28 mouse cellular contexts compared by ENCODE assay signal in genomic region chr7:34159167-34159566, GRCm38 (mm10). TPM values are rescaled to one million over a fixed set of nuclear protein-coding genes. Genes with fewer than 3 reads are reported as not detected.
DNase-seq lines count a peak whose midpoint lies in the region; ATAC-seq and TF ChIP-seq lines count a peak whose summit lies in the region.
"Had no signal": no experiment of that assay in that cellular context is flagged by ENCODE, and none has a peak within 500 bp of the region (broad histone marks: within the 10 kb centered on the region; RNA-seq: fewer than 3 reads in every experiment).

No protein-coding gene starts in this region.

- H3K9me3 ChIP-seq in forebrain, postnatal 0 days (ENCODE audit: low read length), result no peaks in the 10 kb centered on the region
- H3K9me3 ChIP-seq in forebrain, embryonic 13.5 days (replicated peaks), result no peaks in the 10 kb centered on the region
- H3K9me3 ChIP-seq: embryonic facial prominence, embryonic 10.5 days; embryonic facial prominence, embryonic 15.5 days; forebrain, embryonic 12.5 days; liver, embryonic 13.5 days; midbrain, embryonic 13.5 days; neural tube, embryonic 13.5 days had no signal

- peaks cover 91% of the 10 kb centered on the region for H3K36me3 ChIP-seq in forebrain, postnatal 0 days (ENCODE audit: insufficient read depth)
- peaks cover 94% of the 10 kb centered on the region for H3K36me3 ChIP-seq in forebrain, embryonic 13.5 days (ENCODE audit: poor library complexity, severe bottlenecking)

- H3K4me2 ChIP-seq in forebrain, postnatal 0 days (ENCODE audit: low read depth), result no peak overlapping the region
- H3K4me2 ChIP-seq in forebrain, embryonic 13.5 days, result no peak overlapping the region
- H3K4me2 ChIP-seq: embryonic facial prominence, embryonic 15.5 days; forebrain, embryonic 12.5 days; liver, embryonic 13.5 days; midbrain, embryonic 13.5 days; neural tube, embryonic 13.5 days had no signal

- no peak overlapping the region for H3K4me3 ChIP-seq in forebrain, postnatal 0 days (ENCODE audit: low read depth, low read length)
- no peak overlapping the region for H3K4me3 ChIP-seq in forebrain, embryonic 13.5 days
- no peak overlapping the region for H3K4me3 ChIP-seq in layer of hippocampus, adult 2 months
- H3K4me3 ChIP-seq: embryonic facial prominence, embryonic 10.5 days; embryonic facial prominence, embryonic 15.5 days; forebrain, embryonic 12.5 days; liver, embryonic 13.5 days; midbrain, embryonic 13.5 days; neural tube, embryonic 13.5 days had no signal

- no peaks in the 10 kb centered on the region for H3K27me3 ChIP-seq in forebrain, postnatal 0 days (ENCODE audit: insufficient read depth, low read length)
- H3K27me3 ChIP-seq in forebrain, embryonic 13.5 days, result no peaks in the 10 kb centered on the region
- no peaks in the 10 kb centered on the region for H3K27me3 ChIP-seq in Patski
- H3K27me3 ChIP-seq: embryonic facial prominence, embryonic 15.5 days; forebrain, embryonic 12.5 days; liver, embryonic 13.5 days; midbrain, embryonic 13.5 days; neural tube, embryonic 13.5 days had no signal

- no peak for DNase-seq in forebrain, postnatal 0 days
- DNase-seq in layer of hippocampus, adult 2 months (ENCODE audit: low spot score in 2 of 2), result no peak
- no peak for DNase-seq in layer of hippocampus, adult 18-20 months (ENCODE audit: low spot score in 2 of 2)
- DNase-seq in 3T3-L1 (ENCODE audit: low read depth, low spot score) (peak; percentile 13), Patski (ENCODE audit: low read depth, low spot score) (no peak)
- no peak for DNase-seq in adrenal gland, adult (ENCODE audit: inconsistent age in 2 of 2, low spot score in 1 of 2)
- DNase-seq: adrenal gland, postnatal 14 days; cerebellum, adult 8-10 months; cerebellum, postnatal 25 days; gastrocnemius, postnatal 36 days; heart, postnatal 14 days; kidney, adult 9 months; kidney, postnatal 14 days; left cerebral cortex, postnatal 4 days; liver, embryonic 13.5 days; lung, adult 2 months; lung, postnatal 36 days; right cerebral cortex, postnatal 4 days; thymus, adult 2 months; thymus, postnatal 4 days had no signal

- no peaks in the 10 kb centered on the region for H3K4me1 ChIP-seq in forebrain, postnatal 0 days (ENCODE audit: insufficient read depth)
- no peaks in the 10 kb centered on the region for H3K4me1 ChIP-seq in forebrain, embryonic 13.5 days
- H3K4me1 ChIP-seq: embryonic facial prominence, embryonic 10.5 days; embryonic facial prominence, embryonic 15.5 days; forebrain, embryonic 12.5 days; liver, embryonic 13.5 days; midbrain, embryonic 13.5 days; neural tube, embryonic 13.5 days had no signal

- no peak for ATAC-seq in forebrain, postnatal 0 days
- ATAC-seq in forebrain, embryonic 13.5 days, result no peak
- no peak for ATAC-seq in Patski
- ATAC-seq: hindbrain, embryonic 16.5 days; midbrain, embryonic 13.5 days had no signal

- CTCF ChIA-PET in Patski (lab: Charles Lee), result no interaction called here

- POLR2A ChIA-PET in Patski (lab: Charles Lee), result interaction anchor here (0.6 kb wide), 2 partner anchors 25 to 1005 kb away, joined by 3 read pairs; no protein-coding TSS in a partner anchor

- no peak overlapping the region for H3K9ac ChIP-seq in forebrain, postnatal 0 days
- no peak overlapping the region for H3K9ac ChIP-seq in forebrain, embryonic 13.5 days
- H3K9ac ChIP-seq: embryonic facial prominence, embryonic 15.5 days; forebrain, embryonic 12.5 days; liver, embryonic 13.5 days; midbrain, embryonic 13.5 days; neural tube, embryonic 13.5 days had no signal

- TF ChIP-seq CTCF in forebrain, postnatal 0 days (IDR thresholded peaks at IDR 0.05; ENCODE audit: low read depth), result peak; percentile 29; the same call in 1 of the 2 replicates
- TF ChIP-seq CTCF in layer of hippocampus, adult 2 months (conservative IDR thresholded peaks at IDR 0.05), result peak; percentile 64
- peak; percentile 49 for TF ChIP-seq CTCF in Patski (IDR thresholded peaks at IDR 0.05)

- WGBS in forebrain, postnatal 0 days, result 92% methylated on average over 3 of the region's 3 CpGs
- WGBS in forebrain, embryonic 13.5 days, result 90% methylated on average over 3 of the region's 3 CpGs

- in situ Hi-C loops in Patski (cut with MboI; ENCODE audit: low pct_unique_long_range_greater_than_20kb), result no loop called here

- H3K27ac ChIP-seq in forebrain, postnatal 0 days (ENCODE audit: low read depth, low read length), result no peak overlapping the region
- no peak overlapping the region for H3K27ac ChIP-seq in forebrain, embryonic 13.5 days
- no peak overlapping the region for H3K27ac ChIP-seq in layer of hippocampus, adult 2 months
- H3K27ac ChIP-seq: embryonic facial prominence, embryonic 10.5 days; embryonic facial prominence, embryonic 15.5 days; forebrain, embryonic 12.5 days; liver, embryonic 13.5 days; midbrain, embryonic 13.5 days; neural tube, embryonic 13.5 days had no signal

RNA-seq across cellular contexts. Expression of gene Uba2, which starts 10.2 kb away (rescaled TPM):
- total RNA-seq in forebrain, postnatal 0 days (2014; rRNA removed), result 179 and 196 TPM in 2 replicates
- polyA plus RNA-seq in forebrain, postnatal 0 days (2015; fragmentation: Nextera tagmentation; extraction: Ambion mirVana), result 109 and 123 TPM in 2 replicates
- 222 and 242 TPM in 2 replicates for polyA plus RNA-seq in forebrain, embryonic 13.5 days (2015; fragmentation: Nextera tagmentation; extraction: Ambion mirVana)
- 10 to 100 TPM; 85.7 to 92.9 TPM for total RNA-seq in layer of hippocampus, adult 2 months (2021)
- 10 to 100 TPM; 87.2 TPM for total RNA-seq in layer of hippocampus, adult 18-20 months (2021)
- 118 TPM for polyA plus RNA-seq in Patski (2021)

RNA-seq across cellular contexts. Expression of gene Wtip, which starts 26.1 kb away (rescaled TPM):
- total RNA-seq in forebrain, postnatal 0 days (2014; rRNA removed), result 36.8 and 42.1 TPM in 2 replicates
- polyA plus RNA-seq in forebrain, postnatal 0 days (2015; fragmentation: Nextera tagmentation; extraction: Ambion mirVana), result 2.6 and 3.4 TPM in 2 replicates
- polyA plus RNA-seq in forebrain, embryonic 13.5 days (2015; fragmentation: Nextera tagmentation; extraction: Ambion mirVana), result 3.0 and 4.1 TPM in 2 replicates
- total RNA-seq in layer of hippocampus, adult 2 months (2021), result 10 to 100 TPM; 11.7 to 12.3 TPM
- 10 to 100 TPM in 1 of 2 experiments, 1 to 10 TPM in 1; 9.5 to 11.6 TPM for total RNA-seq in layer of hippocampus, adult 18-20 months (2021)
- 51.1 TPM for polyA plus RNA-seq in Patski (2021)
- total RNA-seq: megakaryocyte-erythroid progenitor cell, adult 5-6 weeks had no signal

RNA-seq across cellular contexts. Expression of gene Pdcd2l, which starts 37.3 kb away (rescaled TPM):
- total RNA-seq in forebrain, postnatal 0 days (2014; rRNA removed), result 47.4 and 63.7 TPM in 2 replicates
- 69.0 and 74.7 TPM in 2 replicates for polyA plus RNA-seq in forebrain, postnatal 0 days (2015; fragmentation: Nextera tagmentation; extraction: Ambion mirVana)
- 85.6 and 90.0 TPM in 2 replicates for polyA plus RNA-seq in forebrain, embryonic 13.5 days (2015; fragmentation: Nextera tagmentation; extraction: Ambion mirVana)
- 10 to 100 TPM; 24.5 to 26.8 TPM for total RNA-seq in layer of hippocampus, adult 2 months (2021)
- total RNA-seq in layer of hippocampus, adult 18-20 months (2021), result 10 to 100 TPM; 22.4 to 24.5 TPM
- 26.6 TPM for polyA plus RNA-seq in Patski (2021)
